Mouse (Mus musculus) heart, postnatal 25 days (tissue): ENCODE measurements around the gene Ctso. TPM values are rescaled to one million over a fixed set of nuclear protein-coding genes. Genes with fewer than 3 reads are reported as not detected.

Experiments
- total RNA-seq, 2 experiments: library from RNA; stranded (reverse); gene quantifications; 2 replicates each; pipeline ENCODE4 v1.2.3; 2021

Ctso gene
- total RNA-seq, 2 experiments from 2014 or later: 8.1 to 8.3 TPM

Other genes starting within 250 kb of the Ctso start
- gene Tdo2, start 43.6 kb downstream of the Ctso start, total RNA-seq: not detected
- gene Asic5, start 49.7 kb downstream of the Ctso start, total RNA-seq: not detected
- 10 to 100 TPM; 13.0 to 17.8 TPM for gene Gucy1b1, start 142.1 kb downstream of the Ctso start, total RNA-seq
- 10 to 100 TPM; 18.9 to 19.3 TPM for gene Gucy1a1, start 213.2 kb downstream of the Ctso start, total RNA-seq